Mouse (Mus musculus): ENCODE data around the gene Frmpd3.

DNA sequence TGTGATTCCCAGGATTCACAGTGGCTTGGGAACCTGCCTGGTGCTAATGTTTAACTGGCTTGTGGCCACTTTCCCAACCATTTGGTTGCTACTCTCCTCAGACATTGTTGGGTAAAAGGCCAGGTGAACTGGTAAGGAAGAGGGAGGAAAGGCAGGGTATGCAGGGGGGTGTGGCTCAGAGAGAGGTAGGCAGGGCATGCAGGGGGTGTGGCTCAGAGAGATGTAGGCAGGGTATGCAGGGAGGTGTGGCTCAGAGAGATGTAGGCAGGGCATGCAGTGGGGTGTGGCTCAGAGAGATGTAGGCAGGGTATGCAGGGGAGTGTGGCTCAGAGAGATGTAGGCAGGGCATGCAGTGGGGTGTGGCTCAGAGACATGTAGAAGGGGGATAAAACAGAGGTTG lies 64.4 kb downstream of the Frmpd3 start:
- no peak for TF ChIP-seq CTCF (IDR thresholded peaks at IDR 0.05; ENCODE audit: insufficient read depth, low read length)
- no peak for TF ChIP-seq POLR2A (IDR thresholded peaks at IDR 0.05; ENCODE audit: borderline replicate concordance, extremely low read depth, low read depth, low read length)
